ENCODE assay signal across 10 mouse cellular contexts in the genomic region with DNA sequence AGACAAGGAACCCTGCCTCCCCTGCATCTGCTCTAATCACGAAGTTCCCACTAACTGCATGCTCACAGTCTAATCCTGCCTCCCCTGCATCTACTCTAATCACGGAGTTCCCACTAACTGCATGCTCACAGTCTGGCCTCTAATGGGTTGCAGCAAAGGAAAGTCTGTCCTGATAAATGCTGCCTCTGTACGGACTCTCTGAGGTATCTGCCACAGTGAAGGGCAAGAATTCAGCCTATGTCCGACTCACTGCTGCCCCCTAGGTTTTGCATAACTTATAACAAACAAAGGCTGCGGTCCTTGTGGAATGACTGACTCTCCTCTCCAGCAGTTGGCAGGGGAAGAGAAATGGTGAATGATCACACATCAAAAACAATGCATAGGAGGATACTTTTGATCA. TPM values are rescaled to one million over a fixed set of nuclear protein-coding genes. Genes with fewer than 3 reads are reported as not detected.
DNase-seq lines count a peak whose midpoint lies in the region; ATAC-seq lines count a peak whose summit lies in the region.
"Had no signal": no experiment of that assay in that cellular context is flagged by ENCODE, and none has a peak within 500 bp of the region (broad histone marks: within the 10 kb centered on the region; RNA-seq: fewer than 3 reads in every experiment).

No protein-coding gene starts in this region.

- H3K27me3 ChIP-seq in heart, embryonic 10.5 days (ENCODE audit: insufficient read depth, poor library complexity, severe bottlenecking): no peaks in the 10 kb centered on the region
- H3K27me3 ChIP-seq in heart, embryonic 11.5 days (ENCODE audit: control insufficient read depth, insufficient read depth, low read length): no peaks in the 10 kb centered on the region
- H3K27me3 ChIP-seq in embryonic facial prominence, embryonic 10.5 days (replicated peaks; ENCODE audit: low read depth, poor library complexity, severe bottlenecking): no peaks in the 10 kb centered on the region
- H3K27me3 ChIP-seq: embryonic facial prominence, embryonic 15.5 days; midbrain, embryonic 12.5 days had no signal

- H3K9me3 ChIP-seq in heart, embryonic 10.5 days: no peaks in the 10 kb centered on the region
- H3K9me3 ChIP-seq in heart, embryonic 11.5 days (replicated peaks; ENCODE audit: control insufficient read depth, low read length): no peaks in the 10 kb centered on the region
- H3K9me3 ChIP-seq in embryonic facial prominence, embryonic 10.5 days: no peaks in the 10 kb centered on the region
- H3K9me3 ChIP-seq: embryonic facial prominence, embryonic 15.5 days; midbrain, embryonic 12.5 days had no signal

- H3K36me3 ChIP-seq in heart, embryonic 10.5 days: peaks cover 75% of the 10 kb centered on the region
- H3K36me3 ChIP-seq in heart, embryonic 11.5 days (ENCODE audit: control insufficient read depth, insufficient read depth, low read length): peaks cover 22% of the 10 kb centered on the region
- peaks cover 89% of the 10 kb centered on the region for H3K36me3 ChIP-seq in embryonic facial prominence, embryonic 10.5 days (replicated peaks)

- H3K9ac ChIP-seq in heart, embryonic 11.5 days (ENCODE audit: low read depth, low read length): no peak overlapping the region
- H3K9ac ChIP-seq: embryonic facial prominence, embryonic 15.5 days; midbrain, embryonic 12.5 days had no signal

- WGBS in heart, embryonic 10.5 days: 20% methylated on average over 5 of the region's 5 CpGs
- 22% methylated on average over 5 of the region's 5 CpGs for WGBS in heart, embryonic 11.5 days (ENCODE audit: insufficient replicate concordance)
- WGBS in embryonic facial prominence, embryonic 10.5 days: 24% methylated on average over 5 of the region's 5 CpGs

- H3K4me3 ChIP-seq in heart, embryonic 10.5 days: no peak overlapping the region
- no peak overlapping the region for H3K4me3 ChIP-seq in heart, embryonic 11.5 days (ENCODE audit: low read depth, low read length)
- no peak overlapping the region for H3K4me3 ChIP-seq in embryonic facial prominence, embryonic 10.5 days
- H3K4me3 ChIP-seq: embryonic facial prominence, embryonic 15.5 days; midbrain, embryonic 12.5 days had no signal

- H3K4me2 ChIP-seq in heart, embryonic 11.5 days: no peak overlapping the region
- H3K4me2 ChIP-seq: embryonic facial prominence, embryonic 15.5 days; midbrain, embryonic 12.5 days had no signal

- ATAC-seq in heart, embryonic 11.5 days (replicated peaks; ENCODE audit: insufficient number of reproducible peaks, low FRiP score, low TSS enrichment): no peak

- peaks cover 3% of the 10 kb centered on the region; the same call in 1 of the 2 replicates for H3K4me1 ChIP-seq in heart, embryonic 10.5 days
- no peaks in the 10 kb centered on the region; the same call in 1 of the 2 replicates for H3K4me1 ChIP-seq in heart, embryonic 11.5 days (ENCODE audit: control insufficient read depth, insufficient read depth, low read length)
- peaks cover 9% of the 10 kb centered on the region for H3K4me1 ChIP-seq in embryonic facial prominence, embryonic 10.5 days
- H3K4me1 ChIP-seq: embryonic facial prominence, embryonic 15.5 days; midbrain, embryonic 12.5 days had no signal

- 0 out of 2 replicates have a peak overlapping the region, but pooled peaks have one; percentile 29 for H3K27ac ChIP-seq in heart, embryonic 10.5 days
- H3K27ac ChIP-seq in heart, embryonic 11.5 days (ENCODE audit: low read depth, low read length): no peak overlapping the region
- H3K27ac ChIP-seq in embryonic facial prominence, embryonic 10.5 days (replicated peaks): no peak overlapping the region
- H3K27ac ChIP-seq: embryonic facial prominence, embryonic 15.5 days; midbrain, embryonic 12.5 days had no signal

- DNase-seq in heart, embryonic 10.5 days (ENCODE audit: low spot score): peak; percentile 82
- DNase-seq in 3T3-L1 (ENCODE audit: low read depth, low spot score) (peak; percentile 72), MN1 (ENCODE audit: low spot score) (peak; percentile 58)
- peak; percentile 72 for DNase-seq in embryonic facial prominence, embryonic 10.5 days (ENCODE audit: low spot score)
- peak; percentile 23 for DNase-seq in kidney, postnatal 14 days
- DNase-seq in retina, postnatal 7 days (ENCODE audit: low read depth, low spot score): peak; percentile 67
- no peak for DNase-seq in frontal cortex, postnatal 14 days (ENCODE audit: low spot score in 2 of 2)

RNA-seq across cellular contexts. Expression of a gene that starts 37.1 kb away (rescaled TPM):
- polyA plus RNA-seq in heart, embryonic 10.5 days (2016; fragmentation: Nextera tagmentation; extraction: Ambion mirVana): 47.1 and 67.5 TPM in 2 replicates
- polyA plus RNA-seq in heart, embryonic 11.5 days (2014; fragmentation: Nextera tagmentation; extraction: Ambion mirVana): 49.3 and 68.3 TPM in 2 replicates
- 36.6 and 39.8 TPM in 2 replicates for polyA plus RNA-seq in embryonic facial prominence, embryonic 10.5 days (2016; fragmentation: Nextera tagmentation; extraction: Ambion mirVana)

RNA-seq across cellular contexts. Expression of a gene that starts 38.3 kb away (rescaled TPM):
- polyA plus RNA-seq in heart, embryonic 10.5 days (2016; fragmentation: Nextera tagmentation; extraction: Ambion mirVana): 26.8 and 30.5 TPM in 2 replicates
- 24.3 and 25.1 TPM in 2 replicates for polyA plus RNA-seq in heart, embryonic 11.5 days (2014; fragmentation: Nextera tagmentation; extraction: Ambion mirVana)
- polyA plus RNA-seq in embryonic facial prominence, embryonic 10.5 days (2016; fragmentation: Nextera tagmentation; extraction: Ambion mirVana): 46.6 and 47.3 TPM in 2 replicates

RNA-seq across cellular contexts. Expression of a gene that starts 50.8 kb away (rescaled TPM):
- 131 and 160 TPM in 2 replicates for polyA plus RNA-seq in heart, embryonic 10.5 days (2016; fragmentation: Nextera tagmentation; extraction: Ambion mirVana)
- 61.9 and 80.7 TPM in 2 replicates for polyA plus RNA-seq in heart, embryonic 11.5 days (2014; fragmentation: Nextera tagmentation; extraction: Ambion mirVana)
- 271 and 282 TPM in 2 replicates for polyA plus RNA-seq in embryonic facial prominence, embryonic 10.5 days (2016; fragmentation: Nextera tagmentation; extraction: Ambion mirVana)

Comparison
In these comparisons a context has a peak if more than half of its experiments do, and no peak if none do; other contexts are left out.
1. DNase-seq: peak in heart, embryonic 10.5 days (single experiment), 3T3-L1 (single experiment), MN1 (single experiment), embryonic facial prominence, embryonic 10.5 days (single experiment), kidney, postnatal 14 days (single experiment) and retina, postnatal 7 days (single experiment); none in frontal cortex, postnatal 14 days (0 of 2).